Mouse (Mus musculus) liver, postnatal 0 days (tissue): ENCODE data around the gene Slc51a.

Source experiments
- CTCF ChIP-seq: sonication (generic); IDR thresholded peaks from 2 replicates; pipeline ENCODE4 v1.5.1; 2016; ENCODE audit warnings: antibody characterized with exemption, low read depth
- EP300 ChIP-seq: IDR thresholded peaks from 2 replicates; pipeline ENCODE4 v1.6.1; 2016; ENCODE audit warnings: antibody characterized with exemption, low read depth, mild to moderate bottlenecking

- no peak for TF ChIP-seq CTCF
- TF ChIP-seq EP300, result no peak
Observed at GRCm38 (mm10) chr16:32519656-32520371, 32.1 kb upstream of the Slc51a start.
